Mouse (Mus musculus): ENCODE results near the gene Wfdc21. TPM values are rescaled to one million over a fixed set of nuclear protein-coding genes. Genes with fewer than 3 reads are reported as not detected.

Gene Wfdc21
- total RNA-seq, 2 experiments from 2014 or later: not detected

DNA sequence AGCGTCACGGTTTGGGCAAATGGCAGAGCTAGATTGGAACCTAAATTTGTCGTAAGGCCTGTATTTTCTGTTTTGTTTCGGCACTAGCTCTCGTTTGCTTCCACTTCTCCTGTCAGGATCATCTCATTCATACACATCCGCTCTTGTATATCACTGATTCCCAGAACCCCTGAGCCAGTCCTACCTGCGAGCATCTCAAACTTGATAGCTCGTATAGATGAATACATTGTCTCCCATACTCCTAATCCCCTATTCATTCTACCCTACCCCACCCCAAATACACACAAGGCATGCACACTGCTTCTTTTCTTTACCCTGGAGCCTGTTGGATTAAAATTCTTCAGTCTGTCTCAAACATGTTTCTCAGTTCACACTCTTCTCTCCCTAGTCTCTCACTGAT, 7.5 kb downstream of the Wfdc21 start:
- no peak for DNase-seq

GRCm38 (mm10) chr11:83767306-83767705, 20.6 kb downstream of the Wfdc21 start:
- DNase-seq: no peak

GRCm38 (mm10) chr11:83768976-83769375, 22.2 kb downstream of the Wfdc21 start:
- no peak for DNase-seq

DNA sequence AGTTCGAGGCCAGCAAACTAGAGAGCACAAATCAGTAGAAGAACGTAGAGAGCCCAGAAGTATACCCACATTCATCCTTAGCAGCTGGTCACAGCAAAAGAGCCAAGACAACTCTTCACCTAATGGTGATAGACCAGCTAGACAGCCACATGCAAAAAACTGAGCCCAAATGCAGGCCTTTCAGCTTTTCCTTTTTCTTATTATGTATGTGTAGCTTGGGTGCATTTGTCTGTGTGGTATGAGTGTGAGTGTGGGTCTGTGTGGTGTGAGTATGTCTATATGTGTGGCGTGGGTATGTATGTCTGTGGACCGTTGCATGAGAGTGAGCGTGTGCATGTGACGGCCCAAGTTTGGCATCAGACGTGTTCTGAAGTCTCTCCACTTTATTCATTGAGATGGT, 24.3 kb downstream of the Wfdc21 start:
- no peak for DNase-seq

- DNase-seq: no peak
Observed at GRCm38 (mm10) chr11:83772341-83772740, 25.6 kb downstream of the Wfdc21 start.

DNA sequence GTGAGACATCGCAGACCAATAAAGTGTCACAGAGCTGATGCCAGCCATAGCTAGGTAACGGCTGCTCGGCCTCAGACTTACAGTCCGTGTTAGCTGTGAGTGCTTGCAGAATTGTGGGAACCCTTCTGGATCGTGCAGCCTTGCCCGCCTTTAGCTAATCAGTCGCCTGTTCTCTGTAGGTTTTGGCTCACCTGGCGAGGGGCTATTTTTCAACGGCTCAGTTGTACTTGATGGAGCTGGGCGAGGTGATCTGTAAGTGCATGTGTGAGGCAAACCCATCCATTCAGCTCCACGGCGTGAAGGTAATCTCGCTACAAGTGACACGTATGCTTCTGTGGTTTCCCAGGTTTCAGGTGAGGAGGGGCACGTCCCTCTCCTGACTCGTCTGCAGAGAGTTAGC, 27.0 kb downstream of the Wfdc21 start:
- no peak for DNase-seq

DNA sequence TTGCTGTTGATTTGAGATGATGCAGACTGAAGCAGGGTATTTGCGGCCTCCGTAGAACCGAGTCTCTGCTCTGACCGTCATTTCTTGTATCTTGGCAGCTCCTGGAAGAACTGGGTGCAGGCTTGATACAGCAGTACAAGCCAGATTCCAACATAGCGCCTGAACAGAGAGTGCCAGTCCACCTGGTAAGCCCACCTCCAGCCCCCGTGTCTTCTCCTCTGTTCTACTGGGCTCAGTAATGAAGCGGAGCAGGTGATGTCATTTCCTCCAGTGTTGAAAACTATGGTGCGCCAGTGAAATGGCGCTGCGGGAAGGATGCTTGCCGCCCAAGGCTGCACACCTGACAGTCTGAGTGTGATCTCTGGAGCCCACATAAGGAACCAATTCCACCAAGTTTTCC, 27.6 kb downstream of the Wfdc21 start:
- DNase-seq: no peak

- DNase-seq: no peak
Observed at GRCm38 (mm10) chr11:83776798-83777197, 30.1 kb downstream of the Wfdc21 start.

GRCm38 (mm10) chr11:83783931-83784600, 37.3 kb downstream of the Wfdc21 start:
- DNase-seq: no peak

GRCm38 (mm10) chr11:83784661-83785060, 37.9 kb downstream of the Wfdc21 start:
- DNase-seq: peak; percentile 50

DNA sequence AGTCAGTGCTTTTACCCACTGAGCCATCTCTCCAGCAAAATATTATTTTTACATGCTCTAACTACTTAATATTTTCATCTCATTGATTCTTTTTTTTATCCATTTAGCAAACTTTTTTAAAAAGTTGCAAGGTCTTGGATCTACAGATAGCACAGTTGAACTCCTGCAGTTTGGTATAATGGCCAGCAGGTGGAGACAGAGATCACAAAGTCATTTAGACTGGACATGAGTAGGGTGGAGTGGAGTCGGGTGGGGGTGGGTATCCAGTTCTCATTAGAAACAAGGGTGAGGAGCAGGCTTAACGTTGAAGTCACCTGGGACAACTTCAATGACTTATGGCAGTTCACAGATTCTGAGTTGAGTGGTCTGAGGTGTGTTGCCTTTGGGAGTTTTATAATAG, 38.6 kb downstream of the Wfdc21 start:
- DNase-seq: peak; percentile 75

- peak; percentile 47 for DNase-seq
Observed at GRCm38 (mm10) chr11:83786835-83787234, 40.1 kb downstream of the Wfdc21 start.

DNA sequence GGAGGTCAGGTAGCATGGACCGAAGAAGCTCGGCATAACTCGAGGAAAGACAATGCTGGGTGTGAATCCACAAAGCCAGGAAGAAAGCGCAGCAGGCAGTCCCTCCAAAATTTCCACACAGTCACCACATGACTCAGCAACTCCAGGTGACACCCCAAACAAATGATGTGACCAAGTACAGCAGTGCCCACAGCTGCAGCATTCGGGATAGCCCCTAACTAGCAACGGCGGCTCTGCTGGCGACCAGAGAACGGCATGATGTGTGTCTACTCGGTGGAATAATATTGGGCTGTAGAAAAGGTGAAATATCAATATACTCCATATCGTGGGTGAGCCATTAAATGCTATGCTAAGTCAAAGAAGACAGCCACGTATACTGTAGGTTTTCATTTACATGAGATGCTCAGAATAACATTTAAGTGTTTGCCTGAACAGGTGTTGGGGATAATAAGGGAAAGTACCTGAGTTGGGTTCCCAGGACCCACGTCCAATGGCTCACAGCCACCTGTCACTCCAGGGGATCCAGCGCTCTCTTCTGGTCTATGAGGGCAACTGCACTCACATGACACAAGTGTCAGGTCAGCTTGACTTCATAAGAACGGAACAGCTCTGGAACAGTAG, 40.8 kb downstream of the Wfdc21 start:
- no peak for DNase-seq

- DNase-seq: no peak
Observed at GRCm38 (mm10) chr11:83788331-83788730, 41.6 kb downstream of the Wfdc21 start.

DNA sequence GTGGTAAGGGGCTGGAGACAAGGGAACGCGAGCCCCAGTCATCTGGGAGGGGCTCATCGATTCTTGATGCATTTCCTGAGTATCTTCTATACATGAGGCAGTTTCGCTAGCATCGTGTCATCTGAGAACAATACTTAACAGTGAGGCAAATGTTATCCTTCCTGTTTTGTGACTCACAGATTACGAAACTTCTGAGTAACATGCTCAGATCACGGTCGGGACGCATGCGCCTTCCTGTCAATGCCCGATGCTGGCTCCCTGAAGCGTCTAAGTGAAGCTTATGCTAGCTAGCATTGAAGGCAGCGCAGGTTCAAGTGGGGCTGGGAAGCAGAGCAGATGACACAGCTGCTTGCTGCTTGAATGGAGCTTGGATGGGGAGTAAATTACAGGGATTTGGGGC, 42.5 kb downstream of the Wfdc21 start:
- peak; percentile 49 for DNase-seq

- DNase-seq: no peak
Observed at GRCm38 (mm10) chr11:83791133-83791532, 44.4 kb downstream of the Wfdc21 start.

- DNase-seq: no peak
Observed at GRCm38 (mm10) chr11:83792316-83792914, 45.7 kb downstream of the Wfdc21 start.

DNA sequence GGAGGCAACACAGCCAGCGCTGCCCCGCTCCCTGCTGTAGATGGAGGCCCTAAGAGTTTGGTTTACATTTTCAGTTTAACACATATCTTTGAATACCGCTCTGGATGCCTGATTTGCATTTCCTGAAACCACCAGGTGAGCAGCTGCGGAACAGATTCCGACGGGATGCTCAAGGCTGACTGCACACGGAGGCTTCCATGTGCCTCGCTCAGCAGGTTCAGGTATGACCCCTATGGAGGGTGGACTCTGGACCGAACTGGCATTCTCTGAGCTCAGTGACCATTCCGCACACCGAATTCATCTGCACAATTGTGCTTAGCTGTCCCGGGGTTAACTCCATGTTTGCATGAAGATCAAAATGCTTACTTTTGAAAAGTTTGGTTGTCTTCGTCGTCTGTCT, 46.5 kb downstream of the Wfdc21 start:
- DNase-seq: no peak

- DNase-seq: no peak
Observed at GRCm38 (mm10) chr11:83796112-83796511, 49.4 kb downstream of the Wfdc21 start.

GRCm38 (mm10) chr11:83796980-83797608, 50.4 kb downstream of the Wfdc21 start:
- no peak for DNase-seq

GRCm38 (mm10) chr11:83799871-83800430, 53.2 kb downstream of the Wfdc21 start:
- DNase-seq: no peak

GRCm38 (mm10) chr11:83802166-83802565, 55.4 kb downstream of the Wfdc21 start:
- peak; percentile 45 for DNase-seq
